Mouse (Mus musculus) left cerebral cortex, adult 11 months (tissue): Measurements from ENCODE around the gene Smok3b.
"Not testable (repeated sequence)": the region's sequence is repeated elsewhere in the genome, so short reads cannot be mapped to it uniquely, and the experiment has no call there.

Experiments
- DNase-seq: peaks from one replicate; pipeline ENCODE4 v3.0.0; 2022; ENCODE audit warnings: low spot score

Gene Smok3b

DNA sequence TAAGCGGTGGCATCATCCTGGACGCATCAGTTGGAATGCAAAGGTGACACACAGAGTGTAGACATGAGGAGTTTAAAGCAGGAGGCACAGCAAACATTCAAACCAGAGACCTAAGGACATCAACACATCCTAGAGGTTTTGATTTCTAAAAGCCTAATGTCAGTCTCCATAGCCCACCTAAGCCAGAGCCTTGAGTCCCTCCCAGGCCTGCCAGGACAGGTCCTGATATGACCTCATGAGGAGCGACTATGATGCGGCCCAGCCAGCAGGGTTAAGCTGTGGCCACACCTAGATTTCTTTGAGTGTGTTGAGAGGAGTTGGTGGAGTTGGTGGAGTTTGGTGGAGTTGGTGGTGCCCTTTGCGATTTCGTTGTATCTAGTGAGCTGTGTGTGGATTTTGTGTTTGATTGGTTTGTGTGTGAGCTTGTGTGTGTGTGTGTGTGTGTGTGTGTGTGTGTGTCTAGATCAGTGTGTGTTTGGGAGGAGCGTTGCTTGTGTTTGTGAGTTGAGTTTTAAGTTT lies at the start of gene Smok3b, which contains the start of gene Smok3a:
Gene Smok3b, plus strand, starts transcription at position 469 of the 519 bp plus-strand sequence.
Gene Smok3a, plus strand, starts transcription at position 301 of the 519 bp plus-strand sequence.
- not testable (repeated sequence) for DNase-seq

DNA sequence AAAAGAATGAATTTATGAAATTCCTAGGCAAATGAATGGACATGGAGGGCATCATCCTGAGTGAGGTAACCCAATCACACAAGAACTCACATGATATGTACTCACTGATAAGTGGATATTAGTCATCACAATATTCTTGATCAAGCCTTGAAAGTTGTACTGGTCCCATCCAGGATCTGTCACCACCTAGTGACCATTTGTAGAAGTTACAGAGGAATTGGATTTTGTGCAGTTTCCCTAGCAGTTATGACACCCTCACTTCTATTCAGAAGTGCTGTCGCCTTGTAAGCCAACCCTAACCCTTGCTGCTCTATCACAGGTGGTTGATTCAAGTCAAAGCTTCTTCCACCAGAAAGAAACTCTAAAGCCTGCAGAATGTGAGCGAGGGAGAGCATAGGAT lies 48.1 kb upstream of the Smok3b start:
- DNase-seq, result no peak

DNA sequence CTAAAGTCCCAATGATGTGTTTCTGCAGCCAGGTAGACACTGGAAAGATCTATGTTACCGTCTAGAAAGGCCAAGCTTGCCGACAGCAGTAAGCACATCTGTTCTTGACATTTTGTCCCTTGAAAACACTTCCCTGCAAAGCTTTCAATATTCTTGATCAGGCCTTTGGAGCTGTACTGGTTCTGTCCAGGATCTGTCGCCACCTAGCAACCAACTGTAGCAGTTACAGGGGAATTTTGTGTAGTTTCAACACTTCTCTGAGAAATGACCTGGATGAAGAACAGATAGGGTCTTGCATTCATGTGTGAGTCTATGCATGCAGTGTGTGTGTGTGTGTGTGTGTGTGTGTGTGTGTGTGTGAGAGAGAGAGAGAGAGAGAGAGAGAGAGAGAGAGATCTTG lies 47.5 kb upstream of the Smok3b start:
- DNase-seq, result no peak

DNA sequence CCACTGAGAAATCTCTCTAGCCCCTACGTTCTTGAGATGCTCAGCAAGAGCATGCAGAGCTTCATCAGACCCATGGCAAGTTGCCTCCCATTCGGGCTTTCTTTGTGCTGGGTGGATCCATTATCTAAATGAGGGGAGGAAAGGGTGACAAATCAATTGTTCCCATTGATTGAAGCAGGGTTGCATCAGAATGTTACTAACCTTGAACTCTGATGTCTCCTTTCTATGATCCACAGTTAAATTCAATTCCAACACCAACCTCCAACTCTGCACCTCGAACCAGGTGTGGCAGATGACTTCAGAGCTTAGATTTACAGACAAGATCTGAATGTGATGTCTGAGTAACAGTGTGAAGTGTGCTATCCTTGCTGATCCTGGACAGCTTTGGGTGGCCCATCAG lies 46.5 kb upstream of the Smok3b start:
- no peak for DNase-seq

DNA sequence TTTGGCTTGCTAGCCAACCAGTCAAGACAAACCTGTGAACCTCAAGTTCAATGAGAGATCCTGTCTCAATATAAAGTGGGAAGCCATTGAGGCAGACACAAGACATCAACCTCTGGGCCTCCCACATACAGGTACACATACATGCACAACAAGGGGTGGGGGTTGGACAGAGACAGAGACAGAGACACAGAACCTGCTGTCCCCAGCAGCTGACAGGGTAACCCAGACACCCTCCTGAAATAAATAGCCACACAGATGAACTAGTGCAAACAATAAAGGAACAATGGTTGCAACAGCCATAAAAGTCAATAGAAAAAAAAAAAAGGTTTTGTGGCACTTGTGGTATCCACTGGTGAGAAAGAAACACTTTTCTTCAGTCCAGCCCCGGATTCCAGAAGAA lies 45.8 kb upstream of the Smok3b start:
- DNase-seq, result no peak

DNA sequence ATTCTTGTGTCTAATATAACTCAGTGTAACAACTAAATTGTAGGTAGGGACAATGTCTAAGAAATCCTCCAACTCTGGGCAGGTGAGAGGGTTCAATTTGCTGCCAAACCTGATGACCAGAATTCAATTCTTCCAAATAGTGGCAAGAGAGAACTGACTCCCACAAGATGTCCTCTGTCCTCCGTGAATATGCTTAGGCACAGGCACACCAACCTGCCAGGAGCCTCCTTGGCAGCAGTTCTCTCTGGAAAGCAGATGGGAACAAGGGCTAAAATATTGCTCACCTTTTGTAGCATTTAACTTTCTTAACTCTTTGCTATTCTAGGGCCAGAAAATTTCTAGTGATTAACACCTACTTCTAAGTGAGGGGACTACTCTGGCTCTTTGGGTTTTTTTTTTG lies 43.9 kb upstream of the Smok3b start:
- DNase-seq, result no peak

DNA sequence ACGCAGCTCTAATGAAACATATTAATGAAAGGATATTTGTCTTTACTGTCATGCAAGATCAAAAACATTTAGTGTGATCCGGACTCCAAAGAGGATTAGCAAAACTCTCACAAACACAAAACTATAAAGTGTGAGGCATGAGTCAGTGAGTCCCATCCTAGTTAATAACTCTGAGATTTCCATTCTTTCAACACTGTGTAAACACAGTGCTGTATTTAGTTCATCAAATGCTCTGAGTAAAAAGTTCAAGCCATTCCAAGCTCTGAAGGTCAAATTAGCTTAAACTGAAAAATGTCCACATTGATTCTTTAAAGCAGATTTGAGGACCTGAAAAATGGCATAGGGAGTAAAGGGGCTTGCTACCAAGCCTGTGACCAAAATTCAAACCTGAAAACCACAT lies 42.1 kb upstream of the Smok3b start:
- no peak for DNase-seq

DNA sequence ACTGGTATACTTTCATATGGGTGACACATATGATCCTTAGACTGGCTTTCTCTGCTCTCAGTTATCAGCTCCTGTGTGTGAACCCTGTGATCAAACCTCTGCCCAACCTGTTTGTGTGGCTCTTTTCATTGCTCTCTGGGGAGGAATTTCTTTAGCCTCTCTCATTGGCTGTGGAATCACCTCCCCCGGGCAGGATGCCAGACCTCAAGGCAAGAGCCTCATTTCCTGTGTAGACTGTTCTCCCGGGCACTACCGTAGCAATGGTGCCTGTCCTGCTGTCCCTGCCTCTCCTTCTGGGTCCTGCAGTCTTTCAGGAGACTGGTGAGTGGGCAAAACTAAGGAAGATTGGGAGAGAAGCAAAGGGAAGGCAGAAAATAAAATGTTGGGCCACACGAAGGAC lies 39.9 kb upstream of the Smok3b start, which contains the start of gene Azgp1:
Gene Azgp1, plus strand, starts transcription at position 221 of the 400 bp plus-strand sequence.
- DNase-seq, result no peak

DNA sequence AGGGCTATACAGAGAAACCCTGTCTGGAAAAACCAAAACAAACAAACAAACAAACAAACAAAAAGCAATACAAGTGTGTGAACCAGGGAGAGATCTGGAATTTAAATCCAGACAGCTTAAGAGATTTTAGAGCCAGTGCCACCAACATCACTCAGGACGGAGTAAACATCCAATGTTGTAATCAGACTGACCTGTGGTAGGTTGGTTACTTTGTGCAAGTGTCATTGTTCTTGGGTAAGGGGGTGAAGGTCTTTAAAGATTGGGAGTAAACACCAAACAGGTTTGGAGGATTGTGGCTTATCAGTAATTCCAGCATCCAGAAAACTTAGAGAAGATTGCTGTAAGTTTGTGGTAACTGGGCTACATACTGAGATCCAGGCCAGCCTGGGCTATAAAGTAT lies 34.9 kb upstream of the Smok3b start:
- no peak for DNase-seq

DNA sequence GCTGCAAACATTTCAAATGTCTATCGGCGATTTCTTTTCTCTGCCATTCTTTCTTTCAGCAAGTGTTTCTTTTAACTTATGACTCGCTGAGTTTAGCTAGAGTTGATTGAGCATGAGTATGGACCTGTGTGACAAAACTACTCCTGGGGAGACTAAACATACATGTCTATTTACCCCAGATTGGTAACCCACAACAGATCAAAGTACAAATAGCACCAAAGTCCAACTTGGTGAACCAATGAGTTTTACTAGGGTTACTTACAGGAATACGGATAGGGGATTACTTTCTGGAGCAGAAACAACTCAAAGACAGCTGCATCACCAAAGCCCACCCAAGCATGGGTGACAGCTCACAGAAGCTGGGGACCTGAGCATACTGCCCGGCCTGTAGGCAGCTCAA lies 11.8 kb upstream of the Smok3b start:
- no peak for DNase-seq

DNA sequence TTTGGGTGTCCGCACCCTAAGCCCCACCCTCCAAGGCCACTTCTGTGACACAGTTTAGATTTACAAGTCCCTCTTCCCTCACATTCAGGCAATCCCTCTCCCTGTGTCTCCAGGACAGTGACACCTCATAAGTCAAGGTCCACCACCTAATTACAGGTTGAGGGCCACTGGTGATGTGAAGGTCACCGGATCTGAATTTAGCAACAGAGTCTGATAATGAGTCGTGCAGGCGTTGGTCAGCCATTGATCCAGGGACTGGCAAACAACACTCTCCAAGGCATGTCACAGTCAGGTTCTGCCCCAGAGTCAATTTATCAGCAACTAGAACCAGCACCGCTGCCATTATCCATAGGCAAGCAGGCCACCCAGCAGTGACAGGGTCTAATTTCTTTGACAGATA lies 8.8 kb upstream of the Smok3b start:
- DNase-seq, result no peak

DNA sequence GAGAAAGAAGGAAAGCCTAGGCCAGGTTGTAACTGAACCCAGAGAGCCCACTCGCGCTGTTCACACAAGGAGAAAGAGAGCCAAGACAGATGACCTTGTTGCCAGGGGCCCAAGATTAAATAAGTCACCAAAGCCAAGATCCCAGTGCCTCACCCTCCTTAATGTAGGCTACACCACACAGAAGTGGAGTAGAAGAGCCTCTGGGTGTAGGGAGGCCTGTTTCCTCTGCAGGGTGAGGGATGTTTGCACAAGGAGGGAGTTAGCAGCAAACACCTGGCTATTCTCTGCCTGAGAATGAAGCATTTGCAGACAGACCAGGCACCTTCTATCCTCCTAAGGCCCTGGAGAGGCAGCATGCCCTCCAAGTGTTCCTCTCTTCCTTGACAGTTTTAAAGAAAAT lies 4.7 kb upstream of the Smok3b start:
- no peak for DNase-seq

DNA sequence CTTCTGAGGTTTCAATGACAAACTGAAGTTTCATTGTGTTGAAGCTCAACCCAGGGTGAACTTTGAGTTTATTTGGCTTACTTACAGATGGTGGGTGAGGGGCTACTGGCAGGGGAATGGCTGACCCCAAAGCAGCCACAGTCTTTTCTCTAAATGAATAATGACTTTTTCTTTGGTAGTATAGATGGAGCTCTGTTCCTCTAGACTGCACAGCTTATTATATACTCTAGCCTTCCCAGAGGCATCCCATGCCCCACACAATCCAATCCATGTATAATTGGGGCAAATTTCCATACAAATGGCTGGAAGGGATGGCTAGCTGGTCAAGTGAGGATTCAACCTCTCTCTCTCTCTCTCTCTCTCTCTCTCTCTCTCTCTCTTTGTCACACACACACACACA lies 4.2 kb upstream of the Smok3b start:
- DNase-seq, result no peak

DNA sequence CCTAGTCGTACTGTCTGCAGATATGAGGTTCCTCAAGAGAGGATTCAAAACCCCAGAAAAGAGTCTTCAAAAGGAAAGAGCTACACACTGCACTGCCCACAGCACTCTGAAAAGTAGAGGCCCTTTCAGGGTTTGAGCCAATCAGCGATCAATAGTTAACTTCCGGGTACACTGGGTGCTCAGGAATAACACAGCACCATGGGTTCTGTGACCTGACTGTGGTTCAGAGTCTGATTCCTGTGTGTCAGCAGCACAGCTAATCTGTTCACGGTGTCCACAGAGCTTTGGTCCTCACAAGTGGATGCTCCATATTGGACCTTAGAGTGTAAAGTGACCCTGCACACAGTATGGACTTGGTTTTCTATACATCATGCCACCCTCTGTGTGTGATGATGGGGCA lies 1.7 kb upstream of the Smok3b start:
- DNase-seq, result not testable (repeated sequence)

DNA sequence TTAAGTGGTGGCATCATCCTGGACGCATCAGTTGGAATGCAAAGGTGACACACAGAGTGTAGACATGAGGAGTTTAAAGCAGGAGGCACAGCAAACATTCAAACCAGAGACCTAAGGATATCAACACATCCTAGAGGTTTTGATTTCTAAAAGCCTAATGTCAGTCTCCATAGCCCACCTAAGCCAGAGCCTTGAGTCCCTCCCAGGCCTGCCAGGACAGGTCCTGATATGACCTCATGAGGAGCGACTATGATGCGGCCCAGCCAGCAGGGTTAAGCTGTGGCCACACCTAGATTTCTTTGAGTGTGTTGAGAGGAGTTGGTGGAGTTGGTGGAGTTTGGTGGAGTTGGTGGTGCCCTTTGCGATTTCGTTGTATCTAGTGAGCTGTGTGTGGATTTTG lies 31.7 kb downstream of the Smok3b start, which contains the start of gene Smok3c:
Gene Smok3c, plus strand, starts transcription at position 301 of the 400 bp plus-strand sequence.
- not testable (repeated sequence) for DNase-seq

DNA sequence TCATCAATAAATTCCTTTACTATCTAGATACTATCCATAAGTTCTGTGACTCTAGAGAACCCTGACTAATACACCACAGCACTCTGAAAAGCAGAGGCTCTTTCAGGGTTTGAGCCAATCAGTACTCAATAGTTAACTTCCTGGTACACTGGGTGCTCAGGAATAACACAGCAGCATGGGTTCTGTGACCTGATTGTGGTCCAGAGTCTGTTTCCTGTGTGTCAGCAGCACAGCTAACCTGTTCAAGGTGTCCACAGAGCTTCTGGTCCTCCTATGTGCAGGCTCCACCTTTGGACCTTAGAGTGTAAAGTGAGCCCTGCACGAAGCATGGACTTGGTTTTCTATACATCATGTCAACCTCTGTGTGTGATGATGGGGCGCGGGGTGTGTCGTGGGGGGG lies 52.6 kb downstream of the Smok3b start:
- no peak for DNase-seq

DNA sequence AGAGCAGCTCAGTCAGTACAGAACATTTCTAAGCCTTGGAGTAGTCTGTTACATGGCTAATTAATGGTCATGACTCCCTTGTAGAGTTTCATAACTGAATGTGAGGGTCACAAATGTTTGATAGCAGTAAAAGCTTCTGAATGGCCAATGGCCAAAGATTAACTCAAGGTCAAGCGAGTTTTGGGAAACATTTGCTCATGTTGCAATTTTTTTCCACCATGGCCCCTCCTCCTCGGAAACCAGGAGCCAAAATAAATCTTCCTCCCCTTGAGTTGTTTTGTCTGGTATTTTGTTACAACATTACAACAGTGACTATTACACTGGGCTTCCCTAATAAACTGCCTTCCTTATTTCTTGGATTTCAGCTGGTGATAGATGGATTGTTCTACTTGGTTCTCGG lies 54.5 kb downstream of the Smok3b start:
- DNase-seq, result no peak

DNA sequence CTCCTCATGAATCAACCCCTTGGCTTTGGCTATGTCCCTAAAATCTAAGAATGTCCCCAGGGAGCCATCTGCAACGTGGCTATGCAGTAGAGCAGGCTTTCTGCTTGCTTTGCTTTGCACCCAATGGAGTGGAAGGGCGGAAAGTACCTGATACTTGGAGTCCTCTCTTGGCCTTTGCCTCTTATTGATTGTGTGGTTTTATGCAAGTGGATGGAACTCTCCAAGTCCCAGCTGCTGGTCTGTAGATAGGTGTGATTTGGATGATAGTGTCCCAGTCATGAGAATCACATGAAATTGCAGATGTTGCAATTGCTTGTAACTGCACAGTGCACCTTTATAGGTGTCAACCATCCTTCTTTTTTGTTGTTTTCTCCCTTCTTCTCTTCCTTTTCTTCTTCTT lies 54.9 kb downstream of the Smok3b start:
- DNase-seq, result no peak

DNA sequence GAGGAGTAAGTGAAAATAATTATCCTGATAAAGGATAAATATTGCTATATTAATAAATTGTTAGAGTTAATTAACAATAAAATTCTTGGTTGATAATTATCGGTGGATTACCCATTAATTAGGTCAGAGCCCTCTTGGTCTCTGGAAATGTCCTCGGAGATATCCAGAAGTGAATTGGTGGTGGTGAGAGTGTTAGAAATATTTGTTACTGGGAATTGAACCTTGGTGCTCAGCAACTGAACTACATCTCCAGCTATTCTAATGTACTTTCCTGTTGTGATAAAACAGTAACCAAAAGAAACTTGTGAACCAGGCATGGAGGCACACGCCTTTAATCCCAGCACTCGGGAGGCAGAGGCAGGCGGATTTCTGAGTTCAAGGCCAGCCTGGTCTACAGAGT lies 59.2 kb downstream of the Smok3b start:
- no peak for DNase-seq

DNA sequence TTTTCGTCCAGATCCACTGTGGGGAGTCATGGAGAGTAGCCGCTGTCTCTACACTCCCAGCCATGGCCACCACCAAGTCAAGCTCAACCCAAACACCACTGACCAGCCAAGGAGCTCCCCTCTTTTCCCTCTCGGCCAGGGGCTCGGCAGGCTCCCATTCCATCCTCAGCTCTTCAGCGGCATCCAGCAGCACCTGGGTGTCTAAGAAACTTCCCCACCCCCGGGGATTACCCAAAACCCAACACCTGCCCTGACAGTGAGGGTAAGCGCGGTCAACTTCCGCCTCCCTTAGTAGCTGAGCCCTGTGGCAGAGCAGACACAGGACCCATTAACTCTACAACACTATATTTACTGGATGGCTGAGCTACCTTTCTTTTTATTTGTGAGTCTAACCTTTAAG lies 60.2 kb downstream of the Smok3b start:
- DNase-seq, result no peak

DNA sequence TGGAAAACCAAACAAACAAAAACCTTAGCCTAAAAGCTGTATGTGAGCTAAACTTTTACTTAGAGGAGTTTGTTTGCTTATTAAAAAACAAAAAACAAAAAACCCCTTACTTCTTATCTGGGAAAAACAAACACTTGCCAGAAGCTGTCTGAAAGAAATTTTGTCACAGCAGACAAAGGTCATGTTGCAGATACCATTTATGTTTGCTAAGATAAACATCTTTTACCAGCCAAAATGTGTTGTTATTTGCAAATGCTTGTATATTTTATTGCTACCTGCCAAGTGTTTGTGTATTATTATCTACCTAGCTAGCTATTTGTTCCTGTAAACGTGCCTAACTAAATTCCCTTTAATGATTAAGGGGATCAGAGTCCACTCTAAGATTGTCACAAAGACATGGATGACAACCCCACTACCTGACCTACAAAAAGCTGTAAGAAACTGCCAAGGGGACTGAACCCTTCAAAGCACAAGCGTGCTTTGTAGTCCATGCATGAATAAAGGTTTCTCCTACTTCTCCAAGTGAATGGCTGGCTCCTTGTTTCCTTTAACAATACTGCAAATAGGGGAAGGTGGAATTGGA lies 62.2 kb downstream of the Smok3b start:
- DNase-seq, result no peak

DNA sequence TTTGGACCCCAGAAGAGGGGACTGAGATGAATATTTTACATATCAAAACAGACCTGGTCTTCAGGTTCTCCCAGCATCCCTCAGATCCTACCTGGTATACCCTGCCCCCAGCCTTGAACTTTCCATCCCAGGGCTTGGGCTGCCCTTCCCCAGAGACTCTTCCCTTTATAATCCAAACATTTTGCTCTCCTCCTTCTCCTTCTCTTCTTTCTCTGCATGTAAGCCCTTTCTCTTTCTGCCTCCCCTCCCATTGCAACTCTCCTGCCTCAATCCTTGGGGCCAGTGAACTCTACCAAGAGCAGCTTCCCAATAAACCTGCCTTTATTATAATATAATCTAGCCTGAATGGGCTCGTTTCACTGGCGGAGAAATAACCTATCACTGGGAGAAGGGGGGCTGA lies 62.7 kb downstream of the Smok3b start:
- DNase-seq, result no peak

DNA sequence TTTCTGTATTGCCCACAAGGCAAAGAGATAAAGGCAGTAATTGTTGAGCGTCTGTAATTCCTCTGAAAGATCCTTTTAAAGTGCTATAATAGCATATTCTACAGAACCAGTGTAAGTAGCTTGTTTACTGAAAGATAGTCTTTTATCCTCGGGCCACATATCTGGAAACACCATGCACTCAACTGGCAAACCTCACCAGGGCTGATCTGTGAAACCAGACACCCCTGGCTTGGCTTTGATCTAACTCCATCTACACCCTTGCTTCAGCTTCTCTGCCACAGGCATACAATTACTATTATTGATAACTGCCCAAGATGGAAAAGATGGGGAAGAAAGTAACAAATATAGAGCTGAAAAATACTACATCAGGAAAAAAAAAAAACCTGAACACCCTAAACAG lies 63.3 kb downstream of the Smok3b start:
- no peak for DNase-seq

DNA sequence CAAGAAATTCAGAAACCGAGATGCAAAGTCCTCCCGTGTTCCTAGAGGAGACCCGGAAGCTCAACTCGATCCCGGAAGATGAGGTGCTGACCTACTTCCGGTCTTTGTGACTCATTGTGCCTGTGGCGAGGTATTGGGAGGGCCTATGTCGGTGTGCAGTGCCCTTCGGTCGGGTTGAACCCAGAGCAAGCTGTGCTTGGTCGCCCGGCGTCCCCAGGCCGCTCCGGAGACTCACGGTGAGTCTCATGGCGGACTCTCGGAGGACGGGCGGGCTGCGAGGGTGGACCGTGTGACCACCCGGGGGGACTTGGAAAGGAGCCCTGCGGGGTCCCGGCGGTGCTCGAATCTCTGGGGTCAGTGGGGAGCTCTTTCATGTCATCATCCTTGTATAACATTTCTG lies 63.8 kb downstream of the Smok3b start, which contains the start of gene Zkscan1:
Gene Zkscan1, plus strand, starts transcription at position 89 of the 400 bp plus-strand sequence.
- DNase-seq, result peak; percentile 73
